Mouse (Mus musculus): ENCODE results near the gene Dusp21.

The Dusp21 gene

GRCm38 (mm10) chrX:18145557-18145956 is at the start of gene Dusp21:
Gene Dusp21 (plus strand): TSS chrX:18145857.
- in situ Hi-C loops (cut with MboI; ENCODE audit: unreplicated experiment in 2 of 2) = no loop called here

DNA sequence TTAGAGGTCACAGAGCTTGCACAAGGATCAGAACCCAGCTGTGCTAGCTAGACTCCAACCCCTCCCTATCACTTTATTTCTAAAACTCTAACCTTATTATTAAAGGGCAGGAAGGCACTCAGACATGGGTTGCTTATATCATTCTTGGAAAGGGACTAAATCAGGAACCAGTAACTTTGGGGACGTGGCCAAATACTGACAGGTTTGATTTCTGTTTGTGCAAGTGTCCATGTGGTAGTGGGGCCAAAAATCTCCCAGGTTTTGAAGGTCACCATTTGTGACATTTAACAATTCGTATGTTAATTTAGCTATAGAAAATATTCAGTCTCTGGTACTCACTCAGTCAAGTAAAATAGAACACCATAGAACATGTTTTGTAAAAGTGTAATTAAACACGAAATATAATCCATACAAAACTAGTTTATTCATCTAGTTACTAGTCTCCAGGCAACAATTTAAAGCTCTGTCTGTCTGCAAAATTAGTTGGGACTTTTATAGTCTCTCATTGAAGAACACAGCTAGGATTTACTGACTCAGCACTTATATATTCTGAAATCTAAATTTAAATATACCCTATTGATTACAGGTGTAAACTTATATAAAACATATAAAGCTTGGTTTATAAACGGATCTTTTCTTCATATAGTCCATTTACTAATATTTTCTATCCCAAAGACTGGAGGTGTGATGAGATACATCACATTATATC is 15.2 kb downstream of the Dusp21 start:
- in situ Hi-C loops (cut with MboI; ENCODE audit: unreplicated experiment in 2 of 2) = loop anchor here (5.0 to 25.0 kb wide), 3 partner anchors 81 to 599 kb away; partner anchors contain the start of gene Fundc1 (in 1 of the 2)

DNA sequence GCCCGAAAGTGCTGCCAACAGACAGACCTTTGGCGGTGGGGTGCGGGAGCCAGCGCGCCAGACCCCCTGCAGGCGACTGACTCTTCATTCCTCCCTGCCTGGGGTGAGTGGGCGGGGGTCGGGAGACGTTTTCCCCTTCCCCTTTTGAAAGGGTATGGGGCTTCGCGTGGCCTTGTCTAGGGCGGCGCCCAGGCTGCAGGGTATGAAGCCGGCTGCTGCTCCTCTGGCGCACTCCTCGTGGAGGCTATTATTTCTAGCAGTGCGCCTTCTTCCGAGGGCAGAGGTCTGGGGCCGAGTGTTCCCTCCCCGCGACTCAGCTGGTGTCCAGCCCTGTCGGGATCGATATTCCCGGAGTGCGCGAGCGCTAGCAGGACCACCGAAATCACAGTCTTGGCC is 16.1 kb downstream of the Dusp21 start:
- in situ Hi-C loops (cut with MboI; ENCODE audit: unreplicated experiment in 2 of 2) = loop anchor here (5.0 to 25.0 kb wide), 3 partner anchors 81 to 599 kb away; partner anchors contain the start of gene Fundc1 (in 1 of the 2)

GRCm38 (mm10) chrX:18162192-18162857 is 16.7 kb downstream of the Dusp21 start, which contains the start of gene Kdm6a:
Gene Kdm6a (plus strand): TSS chrX:18162575.
- in situ Hi-C loops (cut with MboI; ENCODE audit: unreplicated experiment in 2 of 2) = loop anchor here (5.0 to 25.0 kb wide), 3 partner anchors 80 to 600 kb away; partner anchors contain the start of gene Fundc1 (in 1 of the 2)

DNA sequence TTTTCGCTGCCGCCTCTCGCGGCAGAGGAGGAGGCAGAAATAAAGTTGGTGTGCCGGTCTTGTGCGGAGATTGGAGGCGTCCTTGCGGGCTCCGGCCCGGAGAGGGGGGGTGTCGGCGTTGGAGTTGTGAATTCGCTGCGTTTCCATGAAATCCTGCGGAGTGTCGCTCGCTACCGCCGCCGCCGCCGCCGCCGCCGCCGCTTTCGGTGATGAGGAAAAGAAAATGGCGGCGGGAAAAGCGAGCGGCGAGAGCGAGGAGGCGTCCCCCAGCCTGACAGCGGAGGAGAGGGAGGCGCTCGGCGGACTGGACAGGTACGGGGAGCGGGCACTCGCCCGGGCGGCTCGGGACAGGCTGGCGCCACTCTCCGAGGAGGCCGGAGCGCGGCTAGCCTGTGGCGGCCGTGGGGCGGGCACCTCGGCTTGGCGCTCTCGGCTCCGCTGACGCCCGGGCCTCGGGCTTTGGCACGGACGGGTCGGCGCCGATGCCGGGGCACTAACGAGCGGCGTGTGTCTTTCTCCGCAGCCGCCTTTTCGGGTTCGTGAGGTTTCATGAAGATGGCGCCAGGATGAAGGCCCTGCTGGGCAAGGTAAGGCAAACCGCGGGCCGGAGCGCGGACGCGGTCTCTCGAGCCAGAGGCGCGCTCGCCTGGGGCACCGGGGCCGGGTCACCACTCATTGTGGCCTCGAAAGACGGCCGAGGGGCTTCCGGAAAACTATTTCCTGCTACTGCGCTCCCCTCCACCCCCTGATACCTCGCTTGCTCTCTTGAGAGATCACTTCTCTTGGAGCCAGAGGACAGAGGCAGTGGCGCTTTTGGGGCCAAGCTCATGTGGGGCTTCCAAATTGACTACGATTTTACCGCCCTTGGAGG is 17.4 kb downstream of the Dusp21 start:
- in situ Hi-C loops (cut with MboI; ENCODE audit: unreplicated experiment in 2 of 2) = loop anchor here (5.0 to 25.0 kb wide), 3 partner anchors 79 to 601 kb away; partner anchors contain the start of gene Fundc1 (in 1 of the 2)

DNA sequence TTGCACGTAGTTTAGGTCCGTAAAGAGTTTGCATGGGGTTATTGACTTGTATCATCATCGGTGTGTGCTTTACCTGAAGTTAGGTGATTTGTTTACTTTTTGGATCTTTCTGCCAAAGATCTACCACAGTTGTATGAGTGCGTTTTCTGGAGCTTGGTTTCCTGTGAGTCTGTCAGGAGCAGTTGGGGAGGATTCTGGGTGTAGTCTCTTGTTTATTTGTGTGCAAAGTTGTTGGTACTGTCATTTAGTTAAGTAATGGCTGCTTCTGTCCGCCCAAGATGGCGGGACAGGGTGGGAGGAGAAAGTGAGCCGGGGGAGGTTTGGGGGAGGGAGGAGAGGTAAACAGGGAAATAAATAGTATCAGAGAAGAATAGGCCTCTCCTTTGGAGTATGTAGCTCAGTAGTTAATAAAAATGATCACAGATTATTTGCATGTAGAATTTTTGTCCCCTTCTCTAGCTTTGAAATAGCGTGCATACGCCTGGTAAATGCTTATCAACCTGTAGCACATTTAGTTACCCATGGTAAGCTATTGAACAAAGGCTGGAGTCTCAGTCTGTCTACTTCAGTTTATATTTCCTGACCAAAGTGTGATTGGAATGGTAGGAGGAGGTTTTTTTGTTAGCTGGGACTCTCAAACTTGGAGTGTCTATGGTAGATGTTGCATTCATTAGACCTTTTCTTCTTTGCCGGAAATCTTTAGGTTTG is 18.4 kb downstream of the Dusp21 start:
- in situ Hi-C loops (cut with MboI; ENCODE audit: unreplicated experiment in 2 of 2) = loop anchor here (5.0 to 25.0 kb wide), 3 partner anchors 78 to 602 kb away; partner anchors contain the start of gene Fundc1 (in 1 of the 2)

DNA sequence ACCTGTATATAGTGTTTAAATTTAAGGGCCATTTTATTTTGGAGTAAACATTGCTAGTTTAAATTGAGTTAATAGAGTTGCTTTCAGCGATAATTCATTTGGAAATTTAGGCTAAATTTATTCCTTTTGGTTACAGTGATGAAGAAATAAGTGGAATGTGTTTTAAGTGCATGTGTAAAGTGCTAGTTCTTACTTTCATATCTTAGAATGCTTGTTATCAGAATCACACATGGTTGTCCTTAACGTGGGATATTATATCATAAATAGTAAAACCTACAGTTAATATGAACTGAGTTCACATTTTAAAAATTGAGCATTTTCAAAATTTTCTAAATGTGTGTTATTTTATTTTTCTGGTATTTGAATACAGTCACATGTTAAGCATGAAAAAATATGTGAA is 19.5 kb downstream of the Dusp21 start:
- in situ Hi-C loops (cut with MboI; ENCODE audit: unreplicated experiment in 2 of 2) = loop anchor here (10.0 to 25.0 kb wide), 2 partner anchors 80 to 603 kb away; partner anchors contain the start of gene Fundc1 (in 1 of the 2)

- in situ Hi-C loops (cut with MboI; ENCODE audit: unreplicated experiment in 2 of 2) = loop anchor here (10.0 to 25.0 kb wide), 2 partner anchors 78 to 605 kb away; partner anchors contain the start of gene Fundc1 (in 1 of the 2)
Measured at GRCm38 (mm10) chrX:18166961-18167360, 21.3 kb downstream of the Dusp21 start.

DNA sequence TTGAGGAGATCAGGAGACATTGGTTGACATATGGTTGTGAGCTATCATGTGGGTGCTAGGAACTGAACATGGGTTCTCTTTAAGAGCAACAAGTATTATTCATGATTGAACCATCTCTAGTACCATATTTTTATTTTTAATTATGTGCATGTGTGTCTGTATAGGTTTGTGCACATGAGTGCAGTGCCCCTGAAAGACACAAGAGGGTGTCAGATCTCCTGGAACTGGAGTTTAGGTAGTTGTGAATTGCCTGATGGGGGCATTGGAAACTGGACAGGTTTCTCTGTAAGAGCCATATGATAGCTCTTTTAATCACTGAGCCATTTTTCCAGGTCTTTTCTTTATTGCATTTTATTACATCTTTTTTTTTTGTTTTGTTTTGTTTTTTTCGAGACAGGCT is 23.3 kb downstream of the Dusp21 start:
- in situ Hi-C loops (cut with MboI; ENCODE audit: unreplicated experiment in 2 of 2) = loop anchor here (10.0 to 25.0 kb wide), 2 partner anchors 76 to 607 kb away; partner anchors contain the start of gene Fundc1 (in 1 of the 2)

- in situ Hi-C loops (cut with MboI; ENCODE audit: unreplicated experiment in 2 of 2) = loop anchor here (25.0 kb wide), 1 partner anchor 613 kb away; the partner anchor contains the start of gene Fundc1 (in 2 of the 2)
Measured at GRCm38 (mm10) chrX:18174831-18175230, 29.2 kb downstream of the Dusp21 start.

- in situ Hi-C loops (cut with MboI; ENCODE audit: unreplicated experiment in 2 of 2) = loop anchor here in 1 of 2 experiments (25.0 kb wide), 1 partner anchor 616 kb away; the partner anchor contains the start of gene Fundc1
Measured at GRCm38 (mm10) chrX:18177803-18178202, 32.1 kb downstream of the Dusp21 start.

GRCm38 (mm10) chrX:18179492-18179891 is 33.8 kb downstream of the Dusp21 start:
- in situ Hi-C loops (cut with MboI; ENCODE audit: unreplicated experiment in 2 of 2) = loop anchor here in 1 of 2 experiments (25.0 kb wide), 1 partner anchor 617 kb away; the partner anchor contains the start of gene Fundc1

GRCm38 (mm10) chrX:18187203-18187602 is 41.5 kb downstream of the Dusp21 start:
- in situ Hi-C loops (cut with MboI; ENCODE audit: unreplicated experiment in 2 of 2) = loop anchor here in 1 of 2 experiments (25.0 kb wide), 1 partner anchor 625 kb away; the partner anchor contains the start of gene Fundc1

- in situ Hi-C loops (cut with MboI; ENCODE audit: unreplicated experiment in 2 of 2) = loop anchor here in 1 of 2 experiments (25.0 kb wide), 1 partner anchor 626 kb away; the partner anchor contains the start of gene Fundc1
Measured at GRCm38 (mm10) chrX:18188293-18188692, 42.6 kb downstream of the Dusp21 start.

Data from v-Abl transformed pro-B cells (cell line).